Mouse (Mus musculus) C2C12 (cell line): Measurements from ENCODE around the gene Cd37. TPM values are rescaled to one million over a fixed set of nuclear protein-coding genes. Genes with fewer than 3 reads are reported as not detected.

Experiments used
- H3K27me3 ChIP-seq: one replicate; pipeline ENCODE4 v1.6.1; 2011; ENCODE audit not compliant: control insufficient read depth, insufficient read depth, insufficient read length
- H3K36me3 ChIP-seq: one replicate; pipeline ENCODE4 v1.6.1; 2011; ENCODE audit not compliant: control insufficient read depth, insufficient read depth
- H3K4me3 ChIP-seq: one replicate; pipeline ENCODE4 v1.5.1; 2011; ENCODE audit warnings: mild to moderate bottlenecking, control low read depth; ENCODE audit not compliant: poor library complexity, insufficient read depth, severe bottlenecking
- H3K79me2 ChIP-seq: one replicate; pipeline ENCODE4 v1.6.1; 2011; ENCODE audit not compliant: control insufficient read depth, insufficient read depth
- H3K79me3 ChIP-seq: one replicate; pipeline ENCODE4 v1.6.1; 2011; ENCODE audit warnings: low read depth, control low read depth
- H3ac ChIP-seq: one replicate; pipeline ENCODE3; 2011; ENCODE audit warnings: low read depth; ENCODE audit not compliant: control insufficient read depth, insufficient read length
- CEBPB ChIP-seq: IDR thresholded peaks from one replicate; pipeline ENCODE4 v1.6.1; 2011; ENCODE audit warnings: low read depth, mild to moderate bottlenecking, control low read depth, moderate library complexity
- CTCF ChIP-seq: IDR thresholded peaks from one replicate; pipeline ENCODE4 v1.5.1; 2011; ENCODE audit not compliant: control insufficient read depth, insufficient read depth, insufficient read length
- FOSL1 ChIP-seq: IDR thresholded peaks from one replicate; pipeline ENCODE4 v1.8.0; 2011; ENCODE audit warnings: mild to moderate bottlenecking, low read length; ENCODE audit not compliant: poor library complexity, insufficient read depth, severe bottlenecking
- MAX ChIP-seq: IDR thresholded peaks from one replicate; pipeline ENCODE4 v1.6.1; 2011; ENCODE audit warnings: mild to moderate bottlenecking, control low read depth
- MYOD1 ChIP-seq: IDR thresholded peaks from one replicate; pipeline ENCODE4 v1.6.1; 2011; ENCODE audit warnings: low read depth; ENCODE audit not compliant: control insufficient read depth, insufficient read length
- MYOG ChIP-seq: IDR thresholded peaks from one replicate; pipeline ENCODE4 v1.6.1; 2011; ENCODE audit not compliant: control insufficient read depth, insufficient read length; ENCODE audit errors: extremely low read depth
- USF1 ChIP-seq: IDR thresholded peaks from one replicate; pipeline ENCODE4 v1.6.1; 2011; ENCODE audit warnings: low read depth, mild to moderate bottlenecking, control low read depth, moderate library complexity
- polyA plus RNA-seq: library from polyadenylated mRNA; unstranded; fragments of >200 nt; fragmentation: generic; extraction: Trizol; gene quantifications from one replicate; pipeline ENCODE4 v1.2.1, GENCODE M21; 2012; ENCODE audit warnings: missing spikeins

Cd37 gene
- polyA plus RNA-seq, 1 experiment = 0.37 TPM

DNA sequence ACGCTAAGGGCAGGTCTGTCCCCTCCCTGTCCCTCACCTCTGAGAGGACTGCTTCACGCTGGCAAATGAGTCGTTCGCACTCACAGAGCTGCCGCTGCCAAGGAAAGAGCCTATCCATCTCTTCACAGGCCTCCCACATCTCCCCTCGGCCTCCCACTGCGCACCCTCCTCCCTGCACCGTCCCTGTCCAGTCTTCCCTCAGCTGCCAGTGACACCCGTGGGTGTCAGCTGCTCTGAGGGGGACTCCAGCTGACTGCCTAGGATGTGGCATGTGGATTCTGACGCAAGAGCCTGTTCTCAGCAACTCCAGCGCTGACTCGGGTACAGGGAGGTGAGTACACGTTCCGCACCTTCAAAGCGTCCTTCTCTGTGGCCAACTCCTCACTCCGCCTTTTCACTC is 49.3 kb downstream of the Cd37 start:
- TF ChIP-seq MYOD1 = no peak
- TF ChIP-seq MAX = no peak
- TF ChIP-seq CEBPB = no peak
- no peak for TF ChIP-seq MYOG
- no peak for TF ChIP-seq FOSL1
- no peak for TF ChIP-seq CTCF
- no peak for TF ChIP-seq USF1
- no peak overlapping the region for H3K4me3 ChIP-seq
- H3ac ChIP-seq = no peak overlapping the region
- no peaks in the 10 kb centered on the region for H3K36me3 ChIP-seq
- H3K79me2 ChIP-seq = no peaks in the 10 kb centered on the region
- H3K27me3 ChIP-seq = peaks cover 40% of the 10 kb centered on the region
- H3K79me3 ChIP-seq = no peaks in the 10 kb centered on the region

DNA sequence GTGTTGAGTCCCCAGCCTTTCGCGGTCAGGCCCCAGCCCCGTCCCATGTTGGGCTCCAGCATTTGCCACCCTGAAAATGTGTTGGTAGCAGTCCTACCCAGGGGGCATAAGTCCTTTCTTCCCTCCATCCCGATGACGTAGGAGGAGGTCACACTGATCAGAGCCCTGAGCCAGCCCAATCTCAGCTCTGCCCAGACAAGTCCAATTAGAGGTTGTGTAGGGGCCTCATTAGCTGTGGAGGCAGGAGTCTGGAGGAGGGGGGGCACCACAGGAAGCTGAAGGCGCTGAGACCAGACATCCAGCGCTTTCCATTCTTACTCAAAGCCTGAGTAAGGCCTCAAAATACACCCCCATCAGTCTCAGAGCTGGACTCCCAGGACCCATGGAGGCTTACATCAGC is 53.0 kb downstream of the Cd37 start:
- Histone ChIP-seq H3K27me3 (peaks cover 71% of the 10 kb centered on the region), H3K79me2 (no peaks in the 10 kb centered on the region), H3K4me3 (no peak overlapping the region), H3K79me3 (no peaks in the 10 kb centered on the region), H3ac (no peak overlapping the region), H3K36me3 (no peaks in the 10 kb centered on the region)
- no peak for TF ChIP-seq MAX
- no peak for TF ChIP-seq FOSL1
- no peak for TF ChIP-seq USF1
- TF ChIP-seq MYOG = no peak

- peaks cover 85% of the 10 kb centered on the region for H3K27me3 ChIP-seq
These were observed 55.2 kb downstream of the Cd37 start for GRCm38 (mm10) chr7:45183672-45184071.

More at GRCm38 (mm10) chr7:45183672-45184071, 55.2 kb downstream of the Cd37 start:
- H3K79me3 ChIP-seq = no peaks in the 10 kb centered on the region
- no peak for TF ChIP-seq MYOD1
- TF ChIP-seq CEBPB = no peak
- no peak for TF ChIP-seq USF1
- TF ChIP-seq MYOG = no peak
- TF ChIP-seq MAX = no peak
- TF ChIP-seq CTCF = no peak
- TF ChIP-seq FOSL1 = no peak
- H3K79me2 ChIP-seq = no peaks in the 10 kb centered on the region
- H3K4me3 ChIP-seq = no peak overlapping the region
- H3ac ChIP-seq = no peak overlapping the region
- no peaks in the 10 kb centered on the region for H3K36me3 ChIP-seq

Other genes starting within 250 kb of the Cd37 start
- 43.7 TPM for gene Irf3, start 241.5 kb downstream of the Cd37 start, polyA plus RNA-seq
- gene Bcl2l12, start 240.4 kb downstream of the Cd37 start, polyA plus RNA-seq = 18.1 TPM
- 58.4 TPM for gene Scaf1, start 222.8 kb downstream of the Cd37 start, polyA plus RNA-seq
- gene Rras, start 221.2 kb downstream of the Cd37 start, polyA plus RNA-seq = 56.8 TPM
- gene Prr12, start 186.2 kb downstream of the Cd37 start, polyA plus RNA-seq = 14.2 TPM
- gene Nosip, start 176.7 kb downstream of the Cd37 start, polyA plus RNA-seq = 66.6 TPM
- 14.0 TPM for gene Prrg2, start 176.4 kb downstream of the Cd37 start, polyA plus RNA-seq
- 166 TPM for gene Rcn3, start 146.9 kb downstream of the Cd37 start, polyA plus RNA-seq
- 30.7 TPM for gene Fcgrt, start 135.3 kb downstream of the Cd37 start, polyA plus RNA-seq
- gene Rps11, start 114.7 kb downstream of the Cd37 start, polyA plus RNA-seq = 3,175 TPM
- 6,379 TPM for gene Rpl13a, start 110.4 kb downstream of the Cd37 start, polyA plus RNA-seq
- 0.95 TPM for gene Gm45713, start 102.9 kb downstream of the Cd37 start, polyA plus RNA-seq
- 1.6 TPM for gene Flt3l, start 102.7 kb downstream of the Cd37 start, polyA plus RNA-seq
- 129 TPM for gene Pih1d1, start 84.8 kb downstream of the Cd37 start, polyA plus RNA-seq
- 34.6 TPM for gene Aldh16a1, start 84.5 kb downstream of the Cd37 start, polyA plus RNA-seq
- 0.14 TPM for gene Slc17a7, start 75.2 kb downstream of the Cd37 start, polyA plus RNA-seq
- gene Gfy, start 59.5 kb downstream of the Cd37 start, polyA plus RNA-seq = not detected
- gene Pth2, start 58.1 kb downstream of the Cd37 start, polyA plus RNA-seq = not detected
- not detected for gene Ccdc155, start 34.2 kb downstream of the Cd37 start, polyA plus RNA-seq
- 0.07 TPM for gene Dkkl1, start 27.0 kb downstream of the Cd37 start, polyA plus RNA-seq
- 127 TPM for gene Tead2, start 23.4 kb downstream of the Cd37 start, polyA plus RNA-seq
- not detected for gene Slc6a16, start 2.0 kb upstream of the Cd37 start, polyA plus RNA-seq
- not detected for gene Slc6a21, start 38.4 kb upstream of the Cd37 start, polyA plus RNA-seq
- gene Trpm4, start 94.7 kb upstream of the Cd37 start, polyA plus RNA-seq = 10.6 TPM
- gene Hrc, start 96.2 kb upstream of the Cd37 start, polyA plus RNA-seq = 0.51 TPM
- 4.8 TPM for gene Ppfia3, start 127.9 kb upstream of the Cd37 start, polyA plus RNA-seq
- gene Lin7b, start 131.5 kb upstream of the Cd37 start, polyA plus RNA-seq = 0.94 TPM
- 321 TPM for gene Snrnp70, start 156.6 kb upstream of the Cd37 start, polyA plus RNA-seq
- 0.01 TPM for gene Kcna7, start 166.5 kb upstream of the Cd37 start, polyA plus RNA-seq
- gene Ntf5, start 174.6 kb upstream of the Cd37 start, polyA plus RNA-seq = 0.92 TPM
- not detected for gene Lhb, start 181.7 kb upstream of the Cd37 start, polyA plus RNA-seq
- 25.2 TPM for gene Gys1, start 195.7 kb upstream of the Cd37 start, polyA plus RNA-seq
- 179 TPM for gene Ruvbl2, start 199.0 kb upstream of the Cd37 start, polyA plus RNA-seq
- gene Ftl1, start 220.8 kb upstream of the Cd37 start, polyA plus RNA-seq = 14,288 TPM
- gene Bax, start 227.8 kb upstream of the Cd37 start, polyA plus RNA-seq = 642 TPM
- gene Tulp2, start 242.8 kb upstream of the Cd37 start, polyA plus RNA-seq = not detected
- gene Gm45808, start 247.7 kb upstream of the Cd37 start, polyA plus RNA-seq = not detected
- gene Dhdh, start 249.7 kb upstream of the Cd37 start, polyA plus RNA-seq = 0.07 TPM